Mouse (Mus musculus) testis, adult 2 months (tissue): ENCODE data around the gene Slco3a1. TPM values are rescaled to one million over a fixed set of nuclear protein-coding genes. Genes with fewer than 3 reads are reported as not detected.

Source experiments
- H3K27ac ChIP-seq: fragments of 200-500 bp; 2 replicates; pipeline ENCODE4 v1.5.1; 2012; ENCODE audit warnings: low read depth, low read length; ENCODE audit not compliant: control insufficient read depth, insufficient read depth
- H3K27me3 ChIP-seq: fragments of 200-500 bp; 2 replicates; pipeline ENCODE4 v1.6.1; 2012; ENCODE audit warnings: mild to moderate bottlenecking, low read length, moderate library complexity; ENCODE audit not compliant: control insufficient read depth, insufficient read depth
- H3K36me3 ChIP-seq: fragments of 200-500 bp; 2 replicates; pipeline ENCODE4 v1.6.1; 2012; ENCODE audit warnings: mild to moderate bottlenecking, low read length; ENCODE audit not compliant: control insufficient read depth, insufficient read depth
- H3K4me1 ChIP-seq: fragments of 200-500 bp; 2 replicates; pipeline ENCODE4 v1.6.1; 2012; ENCODE audit warnings: low read length; ENCODE audit not compliant: control insufficient read depth, insufficient read depth
- H3K4me3 ChIP-seq: fragments of 200-500 bp; 2 replicates; pipeline ENCODE4 v1.5.1; 2012; ENCODE audit warnings: low read depth, mild to moderate bottlenecking, low read length, moderate library complexity, mixed read lengths; ENCODE audit not compliant: control insufficient read depth
- CTCF ChIP-seq: fragments of 200-500 bp; IDR thresholded peaks from 2 replicates; pipeline ENCODE4 v1.5.1; 2012; ENCODE audit warnings: low read depth, mild to moderate bottlenecking, inconsistent platforms, low read length, moderate library complexity; ENCODE audit not compliant: control insufficient read depth, insufficient read depth, insufficient replicate concordance
- POLR2A ChIP-seq: fragments of 200-500 bp; IDR thresholded peaks from 2 replicates; pipeline ENCODE4 v1.6.1; 2012; ENCODE audit warnings: low read depth, mild to moderate bottlenecking, inconsistent platforms, low read length, moderate library complexity; ENCODE audit not compliant: control insufficient read depth
- polyA plus RNA-seq: library from polyadenylated mRNA; depleted of rRNA; stranded (reverse); fragments of >200 nt; gene quantifications from 2 replicates; pipeline ENCODE4 v1.2.3, GENCODE M21; 2012

Slco3a1 gene
- polyA plus RNA-seq, 1 experiment, result 67.7 TPM

- TF ChIP-seq CTCF, result no peak
- no peak for TF ChIP-seq POLR2A
- Histone ChIP-seq H3K4me3 (no peak overlapping the region), H3K4me1 (no peaks in the 10 kb centered on the region), H3K27ac (no peak overlapping the region), H3K36me3 (no peaks in the 10 kb centered on the region), H3K27me3 (no peaks in the 10 kb centered on the region)
Measured at GRCm38 (mm10) chr7:74497203-74497602, 57.4 kb downstream of the Slco3a1 start.

- Histone ChIP-seq H3K36me3 (no peaks in the 10 kb centered on the region), H3K27ac (no peak overlapping the region), H3K4me1 (no peaks in the 10 kb centered on the region), H3K27me3 (no peaks in the 10 kb centered on the region), H3K4me3 (no peak overlapping the region)
- TF ChIP-seq CTCF (no peak), POLR2A (no peak)
Measured at GRCm38 (mm10) chr7:74495451-74495850, 59.1 kb downstream of the Slco3a1 start.

GRCm38 (mm10) chr7:74493775-74494174 is 60.8 kb downstream of the Slco3a1 start:
- TF ChIP-seq CTCF (no peak), POLR2A (no peak)
- no peaks in the 10 kb centered on the region for H3K36me3 ChIP-seq
- no peak overlapping the region for H3K4me3 ChIP-seq
- no peak overlapping the region for H3K27ac ChIP-seq
- no peaks in the 10 kb centered on the region for H3K4me1 ChIP-seq
- H3K27me3 ChIP-seq, result no peaks in the 10 kb centered on the region

GRCm38 (mm10) chr7:74491683-74492355 is 62.8 kb downstream of the Slco3a1 start:
- Histone ChIP-seq H3K4me3 (no peak overlapping the region), H3K27ac (no peak overlapping the region), H3K4me1 (no peaks in the 10 kb centered on the region), H3K27me3 (no peaks in the 10 kb centered on the region), H3K36me3 (no peaks in the 10 kb centered on the region)
- TF ChIP-seq POLR2A (no peak), CTCF (no peak)

GRCm38 (mm10) chr7:74488141-74488540 is 66.4 kb downstream of the Slco3a1 start:
- Histone ChIP-seq H3K4me1 (no peaks in the 10 kb centered on the region), H3K36me3 (no peaks in the 10 kb centered on the region), H3K27ac (no peak overlapping the region), H3K4me3 (no peak overlapping the region), H3K27me3 (no peaks in the 10 kb centered on the region)
- TF ChIP-seq CTCF (no peak), POLR2A (no peak)

GRCm38 (mm10) chr7:74487727-74488126 is 66.9 kb downstream of the Slco3a1 start:
- Histone ChIP-seq H3K36me3 (no peaks in the 10 kb centered on the region), H3K4me3 (no peak overlapping the region), H3K4me1 (no peaks in the 10 kb centered on the region), H3K27ac (no peak overlapping the region), H3K27me3 (no peaks in the 10 kb centered on the region)
- TF ChIP-seq CTCF, result no peak
- TF ChIP-seq POLR2A, result no peak

GRCm38 (mm10) chr7:74486083-74486482 is 68.5 kb downstream of the Slco3a1 start:
- Histone ChIP-seq H3K27ac (no peak overlapping the region), H3K36me3 (no peaks in the 10 kb centered on the region), H3K4me1 (no peaks in the 10 kb centered on the region), H3K27me3 (no peaks in the 10 kb centered on the region), H3K4me3 (no peak overlapping the region)
- TF ChIP-seq POLR2A (no peak), CTCF (no peak)

- Histone ChIP-seq H3K4me3 (no peak overlapping the region), H3K4me1 (no peaks in the 10 kb centered on the region), H3K36me3 (no peaks in the 10 kb centered on the region), H3K27me3 (no peaks in the 10 kb centered on the region), H3K27ac (no peak overlapping the region)
- TF ChIP-seq POLR2A, result no peak
- no peak for TF ChIP-seq CTCF
Measured at GRCm38 (mm10) chr7:74485669-74486068, 68.9 kb downstream of the Slco3a1 start.
